ENCODE assay signal across 8 mouse cellular contexts in genomic region chr12:104751814-104752765, GRCm38 (mm10). TPM values are rescaled to one million over a fixed set of nuclear protein-coding genes. Genes with fewer than 3 reads are reported as not detected.
DNase-seq lines count a peak whose midpoint lies in the region; ATAC-seq and TF ChIP-seq lines count a peak whose summit lies in the region.

TSS of gene Dicer1 (minus strand) at chr12:104751952.

- peak; percentile 93 for ATAC-seq in cerebellum, adult (ENCODE audit: insufficient number of reproducible peaks, low FRiP score, low TSS enrichment)
- peak; percentile 96 for ATAC-seq in forebrain, embryonic 14.5 days
- peak; percentile 94 for ATAC-seq in neural tube, embryonic 15.5 days (ENCODE audit: low FRiP score)

- intact Hi-C loops in heart, postnatal 14 days (cut with DNase I): loop anchor here (10.0 kb wide), 1 partner anchor 273 kb away; no protein-coding TSS in a partner anchor

- no peak for TF ChIP-seq CTCF in ES-Bruce4 (IDR thresholded peaks at IDR 0.05; ENCODE audit: low read depth, low read length)

- H3K4me2 ChIP-seq in forebrain, embryonic 14.5 days (ENCODE audit: low read length): peak within 1 kb of the TSS; percentile 90
- H3K4me2 ChIP-seq in neural tube, embryonic 15.5 days: peak within 1 kb of the TSS; percentile 91

- under 1% methylated on average over 85 of the region's 94 CpGs for WGBS in forebrain, embryonic 14.5 days
- WGBS in neural tube, embryonic 15.5 days: under 1% methylated on average over 77 of the region's 94 CpGs

- peak within 1 kb of the TSS; percentile 88 for H3K27ac ChIP-seq in ES-Bruce4 (ENCODE audit: insufficient read depth, low read length)
- peak within 1 kb of the TSS; percentile 91 for H3K27ac ChIP-seq in forebrain, embryonic 14.5 days (ENCODE audit: low read depth, low read length)
- H3K27ac ChIP-seq in neural tube, embryonic 15.5 days (replicated peaks): peak within 1 kb of the TSS; percentile 85

- no peaks in the 10 kb centered on the region for H3K9me3 ChIP-seq in ES-Bruce4 (replicated peaks; ENCODE audit: control insufficient read depth, insufficient read depth, low read length, poor library complexity, severe bottlenecking)
- H3K9me3 ChIP-seq in forebrain, embryonic 14.5 days (replicated peaks; ENCODE audit: control insufficient read depth, low read length): no peaks in the 10 kb centered on the region
- no peaks in the 10 kb centered on the region for H3K9me3 ChIP-seq in neural tube, embryonic 15.5 days (replicated peaks)

- TF ChIP-seq EP300 in ES-Bruce4 (IDR thresholded peaks at IDR 0.05; ENCODE audit: insufficient read depth, low read depth, low read length): no peak

- TF ChIP-seq POLR2A in ES-Bruce4 (IDR thresholded peaks at IDR 0.05; ENCODE audit: insufficient read depth, low read length): peak; percentile 60

- no peaks in the 10 kb centered on the region for H3K27me3 ChIP-seq in ES-Bruce4 (ENCODE audit: control insufficient read depth, insufficient read depth, low read length, poor library complexity, severe bottlenecking)
- H3K27me3 ChIP-seq in forebrain, embryonic 14.5 days (replicated peaks; ENCODE audit: control insufficient read depth, insufficient read depth, low read length): no peaks in the 10 kb centered on the region
- H3K27me3 ChIP-seq in neural tube, embryonic 15.5 days (replicated peaks): no peaks in the 10 kb centered on the region

- H3K9ac ChIP-seq in ES-Bruce4 (ENCODE audit: low read depth, poor library complexity, severe bottlenecking): peak within 1 kb of the TSS; percentile 95
- H3K9ac ChIP-seq in forebrain, embryonic 14.5 days (ENCODE audit: low read length): peak within 1 kb of the TSS; percentile 95
- peak within 1 kb of the TSS; percentile 75 for H3K9ac ChIP-seq in neural tube, embryonic 15.5 days (replicated peaks)

- DNase-seq in forebrain, embryonic 14.5 days (ENCODE audit: low spot score): peak; percentile 97
- peak; percentile 99 for DNase-seq in heart, postnatal 14 days
- DNase-seq in layer of hippocampus, adult 11-12 months (ENCODE audit: low spot score): peak; percentile 98
- DNase-seq in lung, adult 18-20 months: peak; percentile 96 to 97
- DNase-seq in testis, postnatal 14 days (ENCODE audit: low spot score): peak; percentile 96

- H3K4me1 ChIP-seq in ES-Bruce4 (ENCODE audit: control insufficient read depth, insufficient read depth, low read length): no peaks in the 10 kb centered on the region
- peaks cover 23% of the 10 kb centered on the region for H3K4me1 ChIP-seq in forebrain, embryonic 14.5 days (ENCODE audit: control insufficient read depth, insufficient read depth, low read length)
- peaks cover 46% of the 10 kb centered on the region for H3K4me1 ChIP-seq in neural tube, embryonic 15.5 days

- peak within 1 kb of the TSS; percentile 77 for H3K4me3 ChIP-seq in ES-Bruce4 (ENCODE audit: low read depth, low read length)
- H3K4me3 ChIP-seq in forebrain, embryonic 14.5 days (ENCODE audit: low read depth, low read length): peak within 1 kb of the TSS; percentile 88
- H3K4me3 ChIP-seq in neural tube, embryonic 15.5 days (replicated peaks): peak within 1 kb of the TSS; percentile 88

- 0 out of 2 replicates have a peak, but pooled peaks cover 2% of the 10 kb centered on the region for H3K36me3 ChIP-seq in ES-Bruce4 (ENCODE audit: control insufficient read depth, insufficient read depth, low read length, poor library complexity, severe bottlenecking)
- no peaks in the 10 kb centered on the region for H3K36me3 ChIP-seq in forebrain, embryonic 14.5 days (ENCODE audit: control insufficient read depth, insufficient read depth, low read length)
- no peaks in the 10 kb centered on the region for H3K36me3 ChIP-seq in neural tube, embryonic 15.5 days

RNA-seq across cellular contexts. Expression of gene Dicer1, which starts in this region (rescaled TPM):
- 102 and 104 TPM in 2 replicates for polyA plus RNA-seq in ES-Bruce4 (2011; ENCODE audit: insufficient read depth, insufficient read length, low read depth, missing spikeins)
- 21.4 and 25.1 TPM in 2 replicates for polyA plus RNA-seq in forebrain, embryonic 14.5 days (2014; fragmentation: Nextera tagmentation; extraction: Ambion mirVana)
- 10 to 100 TPM; 33.6 to 35.1 TPM for total RNA-seq in heart, postnatal 14 days (2021)
- polyA plus RNA-seq in neural tube, embryonic 15.5 days (2015; fragmentation: Nextera tagmentation; extraction: Ambion mirVana): 34.5 and 36.5 TPM in 2 replicates

Comparison
In these comparisons a context has a peak if more than half of its experiments do, and no peak if none do; other contexts are left out.
1. Peak in every context shown above with its lines: DNase-seq, ATAC-seq, H3K4me3 ChIP-seq and H3K27ac ChIP-seq.